Mouse (Mus musculus): ENCODE results near the gene Troap. TPM values are rescaled to one million over a fixed set of nuclear protein-coding genes. Genes with fewer than 3 reads are reported as not detected.
A peak's percentile ranks its signal among the peaks of the same experiment; 100 is the strongest.

Gene Troap
- polyA plus RNA-seq, 1 experiment from 2014 or later: 29.2 TPM

- peak within 1 kb of the TSS; percentile 42 for H3K4me3 ChIP-seq (replicated peaks)
- peaks cover 39% of the 10 kb centered on the region for H3K4me1 ChIP-seq
- H3K9me3 ChIP-seq: no peaks in the 10 kb centered on the region
- peak within 1 kb of the TSS; percentile 92 for H3K4me2 ChIP-seq
- no peaks in the 10 kb centered on the region for H3K36me3 ChIP-seq
- H3K27ac ChIP-seq: no peak within 1 kb of the TSS
- H3K27me3 ChIP-seq (replicated peaks): peaks cover 89% of the 10 kb centered on the region
- no peak for ATAC-seq (ENCODE audit: insufficient read depth, low FRiP score, low read depth)
- WGBS: 59% methylated on average over 8 of the region's 8 CpGs
- H3K9ac ChIP-seq: 0 out of 2 replicates have a peak within 1 kb of the TSS, but pooled peaks have one; percentile 3
Measured at GRCm38 (mm10) chr15:99092870-99093269, 18.5 kb downstream of the Troap start, which contains the start of gene Dnajc22. TSS of gene Dnajc22 (plus strand) at chr15:99093170.

GRCm38 (mm10) chr15:99093291-99094258 is 19.2 kb downstream of the Troap start:
- Histone ChIP-seq H3K9ac (0 out of 2 replicates have a peak overlapping the region, but pooled peaks have one; percentile 3), H3K9me3 (no peaks in the 10 kb centered on the region), H3K4me3 (replicated peaks) (peak overlapping the region; percentile 42), H3K27me3 (replicated peaks) (peaks cover 89% of the 10 kb centered on the region), H3K36me3 (no peaks in the 10 kb centered on the region), H3K4me2 (peak overlapping the region; percentile 92), H3K4me1 (peaks cover 39% of the 10 kb centered on the region), H3K27ac (no peak overlapping the region)
- 2% methylated on average over 56 of the region's 56 CpGs for whole genome bisulfite sequencing
- no peak; the same call in 1 of the 2 replicates for ATAC-seq (ENCODE audit: insufficient read depth, low FRiP score, low read depth)

- 3% methylated on average over 27 of the region's 27 CpGs for WGBS
- no peak for ATAC-seq (ENCODE audit: insufficient read depth, low FRiP score, low read depth)
- H3K4me3 ChIP-seq (replicated peaks): no peak overlapping the region
- H3K9me3 ChIP-seq: no peaks in the 10 kb centered on the region
- H3K36me3 ChIP-seq: no peaks in the 10 kb centered on the region
- H3K27ac ChIP-seq: no peak overlapping the region
- peaks cover 47% of the 10 kb centered on the region for H3K4me1 ChIP-seq
- H3K4me2 ChIP-seq: peak overlapping the region; percentile 35
- no peak overlapping the region for H3K9ac ChIP-seq
- peaks cover 85% of the 10 kb centered on the region for H3K27me3 ChIP-seq (replicated peaks)
Measured at GRCm38 (mm10) chr15:99094631-99095270, 20.4 kb downstream of the Troap start.

- Histone ChIP-seq H3K9ac (no peak overlapping the region), H3K36me3 (no peaks in the 10 kb centered on the region), H3K27ac (no peak overlapping the region), H3K9me3 (no peaks in the 10 kb centered on the region), H3K4me1 (peaks cover 47% of the 10 kb centered on the region), H3K27me3 (replicated peaks) (peaks cover 80% of the 10 kb centered on the region), H3K4me2 (no peak overlapping the region), H3K4me3 (replicated peaks) (no peak overlapping the region)
- 13% methylated on average over 6 of the region's 6 CpGs for WGBS
- no peak for ATAC-seq (ENCODE audit: insufficient read depth, low FRiP score, low read depth)
Measured at GRCm38 (mm10) chr15:99095356-99095755, 21.0 kb downstream of the Troap start.

GRCm38 (mm10) chr15:99096061-99096793 is 21.9 kb downstream of the Troap start:
- peak overlapping the region; percentile 35 for H3K4me3 ChIP-seq (replicated peaks)
- H3K27me3 ChIP-seq (replicated peaks): peaks cover 71% of the 10 kb centered on the region
- H3K9me3 ChIP-seq: no peaks in the 10 kb centered on the region
- H3K36me3 ChIP-seq: no peaks in the 10 kb centered on the region
- no peak overlapping the region for H3K27ac ChIP-seq
- H3K9ac ChIP-seq: no peak overlapping the region
- peak overlapping the region; percentile 74 for H3K4me2 ChIP-seq
- WGBS: 7% methylated on average over 24 of the region's 24 CpGs
- H3K4me1 ChIP-seq: peaks cover 47% of the 10 kb centered on the region
- ATAC-seq (ENCODE audit: insufficient read depth, low FRiP score, low read depth): no peak

GRCm38 (mm10) chr15:99096831-99097500 is 22.6 kb downstream of the Troap start:
- no peak overlapping the region for H3K9ac ChIP-seq
- H3K27ac ChIP-seq: no peak overlapping the region
- no peaks in the 10 kb centered on the region for H3K36me3 ChIP-seq
- peaks cover 67% of the 10 kb centered on the region for H3K27me3 ChIP-seq (replicated peaks)
- H3K4me2 ChIP-seq: peak overlapping the region; percentile 74
- peaks cover 47% of the 10 kb centered on the region for H3K4me1 ChIP-seq
- ATAC-seq (ENCODE audit: insufficient read depth, low FRiP score, low read depth): no peak
- no peaks in the 10 kb centered on the region for H3K9me3 ChIP-seq
- peak overlapping the region; percentile 35 for H3K4me3 ChIP-seq (replicated peaks)
- under 1% methylated on average over 56 of the region's 58 CpGs for WGBS

DNA sequence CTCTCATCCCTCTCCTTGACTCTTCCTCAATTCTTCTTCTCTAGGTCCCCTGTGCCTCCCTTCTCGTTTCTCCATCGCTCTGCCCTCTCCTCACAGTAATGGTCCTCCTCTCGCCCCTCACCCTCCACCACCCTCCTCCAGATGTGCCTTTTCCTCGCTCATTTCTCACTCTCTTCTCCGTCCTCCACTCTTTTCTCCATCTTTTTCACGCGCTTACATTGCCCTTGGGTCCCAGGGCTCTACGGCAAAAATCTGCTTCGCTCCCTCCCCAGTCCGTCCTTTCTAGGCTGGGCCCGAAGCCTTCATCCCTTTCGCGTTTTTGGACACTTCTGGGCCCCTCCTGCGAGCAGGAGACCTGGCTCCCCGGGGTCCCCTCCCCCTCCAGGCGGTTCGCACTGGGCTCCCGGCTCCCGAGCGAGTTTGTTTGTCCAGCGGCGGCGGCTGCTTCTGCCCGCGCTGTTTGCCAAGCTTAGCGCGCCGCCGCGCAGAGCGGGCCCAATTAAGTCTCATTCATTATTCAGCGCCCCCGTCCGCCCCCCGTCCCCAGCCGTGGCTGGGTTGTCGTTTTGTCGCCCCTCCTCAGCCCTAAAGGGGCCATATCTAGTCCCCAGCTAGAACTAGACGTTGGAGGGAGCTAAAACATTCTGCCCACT is 23.6 kb downstream of the Troap start:
- peaks cover 57% of the 10 kb centered on the region for H3K27me3 ChIP-seq (replicated peaks)
- WGBS: 2% methylated on average over 39 of the region's 39 CpGs
- H3K9ac ChIP-seq: 0 out of 2 replicates have a peak overlapping the region, but pooled peaks have one; percentile 22
- peaks cover 47% of the 10 kb centered on the region for H3K4me1 ChIP-seq
- peak overlapping the region; percentile 74 for H3K4me2 ChIP-seq
- no peak for ATAC-seq (ENCODE audit: insufficient read depth, low FRiP score, low read depth)
- no peaks in the 10 kb centered on the region for H3K36me3 ChIP-seq
- H3K4me3 ChIP-seq (replicated peaks): peak overlapping the region; percentile 35
- H3K27ac ChIP-seq: no peak overlapping the region
- H3K9me3 ChIP-seq: no peaks in the 10 kb centered on the region

DNA sequence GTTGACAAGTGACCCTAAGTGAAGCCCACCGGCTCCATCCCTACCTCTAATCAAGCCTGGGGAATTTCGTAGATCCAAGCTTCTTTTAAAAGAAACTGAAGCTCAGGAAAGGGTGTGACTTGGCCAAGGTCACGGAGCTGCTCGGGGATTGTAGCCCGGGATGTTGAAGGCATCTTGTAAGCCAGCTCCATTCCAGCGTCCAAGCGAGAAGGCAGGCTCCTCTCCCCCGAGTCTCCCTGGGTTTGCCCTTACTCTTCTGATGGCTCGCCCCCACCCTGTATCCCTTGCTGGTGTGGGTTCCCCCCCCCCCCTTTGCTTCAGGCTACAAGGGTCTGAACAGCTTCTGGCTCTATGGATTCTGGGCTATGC is 24.1 kb downstream of the Troap start:
- WGBS: 2% methylated on average over 9 of the region's 9 CpGs
- H3K27ac ChIP-seq: no peak overlapping the region

DNA sequence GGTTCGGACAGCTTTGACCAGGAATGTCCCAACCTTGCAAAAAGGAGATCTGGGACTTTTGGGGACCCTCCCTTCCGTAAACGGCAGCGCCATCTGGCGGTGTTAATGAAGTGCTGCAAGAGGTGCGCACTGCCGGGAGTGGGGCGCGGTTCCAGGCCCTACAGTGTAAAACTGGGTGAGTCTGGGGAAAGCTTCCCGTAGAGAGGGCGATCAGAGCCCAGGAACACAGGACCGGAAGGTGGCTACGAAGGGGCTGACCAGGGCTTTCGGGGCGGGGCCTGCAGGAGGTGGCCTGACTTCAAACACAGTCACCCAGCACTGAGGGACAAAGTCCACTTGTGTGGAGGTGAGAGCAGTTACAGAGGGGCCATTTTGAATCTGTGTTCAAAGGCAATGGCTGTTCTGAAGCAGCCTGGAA is 24.8 kb downstream of the Troap start:
- peak overlapping the region; percentile 74 for H3K4me2 ChIP-seq
- WGBS: 2% methylated on average over 15 of the region's 15 CpGs
- ATAC-seq (ENCODE audit: insufficient read depth, low FRiP score, low read depth): peak; percentile 93
- H3K27me3 ChIP-seq (replicated peaks): peaks cover 46% of the 10 kb centered on the region
- no peaks in the 10 kb centered on the region for H3K9me3 ChIP-seq
- H3K36me3 ChIP-seq: no peaks in the 10 kb centered on the region
- H3K4me3 ChIP-seq (replicated peaks): peak overlapping the region; percentile 35
- H3K9ac ChIP-seq: no peak overlapping the region
- H3K4me1 ChIP-seq: peaks cover 39% of the 10 kb centered on the region
- peak overlapping the region; percentile 78 for H3K27ac ChIP-seq

More for the DNA sequence above, 24.1 kb downstream of the Troap start:
- H3K4me3 ChIP-seq (replicated peaks): peak overlapping the region; percentile 35
- no peak overlapping the region for H3K9ac ChIP-seq
- peaks cover 52% of the 10 kb centered on the region for H3K27me3 ChIP-seq (replicated peaks)
- H3K4me1 ChIP-seq: peaks cover 44% of the 10 kb centered on the region
- no peaks in the 10 kb centered on the region for H3K36me3 ChIP-seq
- H3K4me2 ChIP-seq: peak overlapping the region; percentile 74
- H3K9me3 ChIP-seq: no peaks in the 10 kb centered on the region
- no peak for ATAC-seq (ENCODE audit: insufficient read depth, low FRiP score, low read depth)

- H3K36me3 ChIP-seq: no peaks in the 10 kb centered on the region
- no peak for ATAC-seq (ENCODE audit: insufficient read depth, low FRiP score, low read depth)
- H3K9me3 ChIP-seq: no peaks in the 10 kb centered on the region
- peak overlapping the region; percentile 74 for H3K4me2 ChIP-seq
- H3K4me1 ChIP-seq: peaks cover 35% of the 10 kb centered on the region
- H3K27me3 ChIP-seq (replicated peaks): peaks cover 40% of the 10 kb centered on the region
- no peak overlapping the region for H3K9ac ChIP-seq
- no peak overlapping the region for H3K27ac ChIP-seq
- whole genome bisulfite sequencing: 40% methylated on average over 3 of the region's 3 CpGs
- H3K4me3 ChIP-seq (replicated peaks): peak overlapping the region; percentile 35
Measured at GRCm38 (mm10) chr15:99099984-99100383, 25.6 kb downstream of the Troap start.

DNA sequence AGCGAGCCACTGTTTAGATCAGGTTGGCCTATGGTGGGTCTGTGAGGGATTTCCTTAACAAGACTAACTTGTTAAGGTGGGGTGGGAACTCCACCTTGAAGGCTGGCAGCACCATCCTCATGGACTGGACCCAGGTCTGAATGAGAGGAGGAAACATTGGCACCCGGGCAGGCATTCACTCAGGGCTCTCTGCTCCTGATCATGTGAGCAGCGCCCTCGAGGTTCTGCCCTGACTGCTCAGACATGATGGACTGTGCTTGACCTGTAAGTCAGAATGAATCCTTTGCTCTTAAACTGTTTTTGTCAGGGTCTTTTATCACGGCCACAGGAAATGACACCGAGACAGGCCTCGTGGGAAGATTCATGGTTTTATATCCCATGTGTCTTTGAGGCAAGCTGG is 30.9 kb downstream of the Troap start:
- Histone ChIP-seq H3K4me3 (replicated peaks) (no peak overlapping the region), H3K4me1 (no peaks in the 10 kb centered on the region), H3K9me3 (no peaks in the 10 kb centered on the region), H3K4me2 (no peak overlapping the region), H3K36me3 (no peaks in the 10 kb centered on the region), H3K27ac (no peak overlapping the region), H3K9ac (no peak overlapping the region), H3K27me3 (replicated peaks) (no peaks in the 10 kb centered on the region)
- WGBS: 37% methylated on average over 7 of the region's 7 CpGs
- ATAC-seq (ENCODE audit: insufficient read depth, low FRiP score, low read depth): no peak

Data from stomach, embryonic 15.5 days (tissue).